ENCODE assay signal across 45 mouse cellular contexts in genomic region chr5:65916930-65917329, GRCm38 (mm10). TPM values are rescaled to one million over a fixed set of nuclear protein-coding genes. Genes with fewer than 3 reads are reported as not detected.
"Had no signal": no experiment of that assay in that cellular context is flagged by ENCODE, and none has a peak within 500 bp of the region (broad histone marks: within the 10 kb centered on the region; RNA-seq: fewer than 3 reads in every experiment).

No protein-coding gene starts in this region.

- DNase-seq: heart, postnatal 10 days; heart, postnatal 14 days; heart, postnatal 36 days; heart, postnatal 4 days; kidney, adult 11 months; kidney, adult 18-20 months; kidney, adult 2 months; kidney, adult 8-10 months; kidney, adult 9 months; kidney, postnatal 10 days; kidney, postnatal 14 days; kidney, postnatal 25 days; kidney, postnatal 36 days; kidney, postnatal 4 days; layer of hippocampus, adult 9-11 months; layer of hippocampus, postnatal 36 days had no signal

- H3K9ac ChIP-seq: heart, embryonic 12.5 days; heart, embryonic 13.5 days; heart, embryonic 15.5 days; hindbrain, embryonic 12.5 days; hindbrain, embryonic 14.5 days; hindbrain, embryonic 15.5 days; intestine, embryonic 15.5 days; kidney, embryonic 15.5 days had no signal

- H3K27ac ChIP-seq: heart, embryonic 10.5 days; heart, embryonic 13.5 days; heart, embryonic 15.5 days; hindbrain, embryonic 10.5 days; hindbrain, embryonic 12.5 days; hindbrain, embryonic 14.5 days; hindbrain, embryonic 15.5 days; hindbrain, postnatal 0 days; intestine, embryonic 15.5 days; kidney, embryonic 15.5 days; kidney, postnatal 0 days; layer of hippocampus, adult 2 months; left cerebral cortex, adult 2 months had no signal

- H3K4me1 ChIP-seq: heart, embryonic 15.5 days; intestine, embryonic 15.5 days had no signal

- H3K27me3 ChIP-seq: heart, embryonic 12.5 days; heart, embryonic 13.5 days; heart, embryonic 15.5 days; hindbrain, embryonic 12.5 days; hindbrain, embryonic 15.5 days; intestine, embryonic 15.5 days; kidney, embryonic 15.5 days had no signal

- H3K4me3 ChIP-seq: heart, embryonic 10.5 days; heart, embryonic 12.5 days; heart, embryonic 13.5 days; heart, embryonic 15.5 days; hindbrain, embryonic 10.5 days; hindbrain, embryonic 12.5 days; hindbrain, embryonic 15.5 days; intestine, embryonic 15.5 days; kidney, embryonic 15.5 days; layer of hippocampus, adult 2 months; left cerebral cortex, adult 2 months had no signal

- H3K9me3 ChIP-seq: heart, embryonic 10.5 days; heart, embryonic 13.5 days; heart, embryonic 15.5 days; hindbrain, embryonic 10.5 days; hindbrain, embryonic 12.5 days; hindbrain, embryonic 15.5 days; intestine, embryonic 15.5 days; kidney, embryonic 15.5 days had no signal

- H3K4me2 ChIP-seq: heart, embryonic 11.5 days; heart, embryonic 12.5 days; heart, embryonic 13.5 days; heart, embryonic 15.5 days; hindbrain, embryonic 12.5 days; hindbrain, embryonic 14.5 days; hindbrain, embryonic 15.5 days; intestine, embryonic 15.5 days; kidney, embryonic 15.5 days had no signal

- H3K36me3 ChIP-seq: heart, embryonic 10.5 days; heart, embryonic 12.5 days; heart, embryonic 13.5 days; heart, embryonic 15.5 days; hindbrain, embryonic 10.5 days; hindbrain, embryonic 12.5 days; hindbrain, embryonic 15.5 days; intestine, embryonic 15.5 days; kidney, embryonic 15.5 days had no signal

- ATAC-seq: hindbrain, embryonic 16.5 days; hindbrain, postnatal 0 days; inflammation-experienced regulatory T-cells, adult 6 months; intestine, embryonic 15.5 days; intestine, embryonic 16.5 days; intestine, postnatal 0 days had no signal

RNA-seq across cellular contexts. Expression of gene Chrna9, which starts 17.8 kb away (rescaled TPM):
- total RNA-seq: heart, postnatal 36 days; hematopoietic stem cell, adult 5-6 weeks; hindbrain, postnatal 0 days; layer of hippocampus, adult 18-20 months; layer of hippocampus, adult 2 months; layer of hippocampus, adult 8-10 months; layer of hippocampus, postnatal 10 days; layer of hippocampus, postnatal 14 days; layer of hippocampus, postnatal 25 days; layer of hippocampus, postnatal 36 days; left cerebral cortex, adult 18-20 months; left cerebral cortex, adult 2 months had no signal
- polyA plus RNA-seq: heart, embryonic 11.5 days; heart, embryonic 13.5 days; heart, embryonic 14.5 days; heart, postnatal 0 days; hindbrain, embryonic 14.5 days; hindbrain, embryonic 15.5 days; hindbrain, embryonic 16.5 days; hindbrain, postnatal 0 days; intestine, embryonic 14.5 days; intestine, embryonic 15.5 days; intestine, embryonic 16.5 days; intestine, postnatal 0 days; kidney, adult 2 months had no signal
